Mouse (Mus musculus) stomach, postnatal 0 days (tissue): ENCODE measurements around the gene Gstp2.
"Not testable (repeated sequence)": the region's sequence is repeated elsewhere in the genome, so short reads cannot be mapped to it uniquely, and the experiment has no call there.

Source experiments
- CTCF ChIP-seq: IDR thresholded peaks from 2 replicates; pipeline ENCODE4 v1.5.1; 2016; ENCODE audit warnings: antibody characterized with exemption, low read depth, mild to moderate bottlenecking, moderate library complexity
- EP300 ChIP-seq: optimal IDR thresholded peaks from 2 replicates; pipeline ENCODE3; 2016; ENCODE audit warnings: antibody characterized with exemption

- TF ChIP-seq CTCF, EP300: not testable (repeated sequence)
Observed at GRCm38 (mm10) chr19:4037154-4037787, 8.6 kb downstream of the Gstp2 start.
